Mouse (Mus musculus): ENCODE data around the gene Dicer1.
A peak's percentile ranks its signal among the peaks of the same experiment; 100 is the strongest.

The Dicer1 gene

DNA sequence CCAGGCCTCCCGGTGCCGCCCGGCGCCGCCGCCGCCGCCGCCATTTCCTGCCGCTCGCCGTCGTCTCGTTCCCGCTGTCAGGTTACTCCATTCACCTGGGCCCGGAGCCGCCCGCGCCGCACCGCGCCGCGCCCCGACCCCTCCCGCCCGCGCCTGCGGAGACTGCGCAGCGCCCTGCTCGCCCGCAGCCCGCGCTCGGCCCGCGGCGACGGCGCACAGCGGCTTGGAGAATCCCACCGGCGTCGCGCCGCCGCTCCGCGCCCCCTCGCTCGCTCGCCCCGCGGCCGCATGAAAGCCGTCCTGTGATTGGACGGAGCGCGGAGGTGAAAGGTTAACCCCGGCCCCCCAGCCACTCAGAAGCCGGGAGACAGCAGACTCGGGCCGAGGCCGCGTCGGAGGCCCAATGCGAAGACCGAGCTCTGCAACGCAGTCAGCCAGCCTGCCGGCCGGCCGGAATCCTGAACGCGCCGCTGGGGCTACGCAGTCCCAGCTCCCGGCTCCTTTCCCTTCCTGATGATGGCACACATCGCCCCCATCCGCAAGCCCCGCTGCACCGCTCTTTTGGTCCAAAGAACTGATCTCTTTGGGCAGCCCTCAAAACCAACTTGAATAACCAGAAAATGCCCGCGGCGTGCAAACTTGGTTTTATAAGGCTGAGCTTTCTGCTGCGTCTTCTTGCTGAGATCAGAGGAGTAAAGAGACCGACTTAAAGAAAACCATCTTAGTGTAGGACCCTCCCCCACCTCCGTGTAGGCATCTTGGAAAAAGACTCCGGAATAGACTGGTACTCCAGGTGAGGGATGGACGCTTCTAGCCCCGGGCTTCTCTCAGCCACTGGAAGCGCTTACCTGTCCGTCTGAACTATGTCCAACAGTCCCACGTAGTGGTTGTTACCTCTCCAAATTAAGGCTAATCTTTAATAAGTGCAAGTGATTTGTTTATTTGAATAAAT, at the start of gene Dicer1:
Gene Dicer1, minus strand, starts transcription at position 139 of the 952 bp plus-strand sequence.
- DNase-seq, result peak; percentile 97

DNA sequence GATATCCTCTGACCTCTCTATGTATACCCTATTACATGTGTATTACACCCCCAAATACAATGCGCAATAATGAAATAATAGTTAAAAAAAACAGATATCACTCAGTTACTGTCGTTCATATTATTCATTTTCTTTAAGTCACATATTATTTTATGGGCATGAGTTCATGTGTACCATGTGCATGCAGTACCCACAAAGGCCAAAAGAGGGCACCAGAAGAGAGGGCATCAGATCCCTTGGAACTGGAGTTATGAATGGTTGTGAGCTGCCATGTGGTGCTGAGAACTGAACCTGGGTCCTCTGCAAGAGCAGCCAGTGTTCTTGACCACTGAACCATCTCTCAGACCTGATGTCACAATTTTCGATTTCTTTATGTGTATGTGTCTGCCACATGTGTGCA, 47.6 kb upstream of the Dicer1 start:
- DNase-seq, result no peak

DNA sequence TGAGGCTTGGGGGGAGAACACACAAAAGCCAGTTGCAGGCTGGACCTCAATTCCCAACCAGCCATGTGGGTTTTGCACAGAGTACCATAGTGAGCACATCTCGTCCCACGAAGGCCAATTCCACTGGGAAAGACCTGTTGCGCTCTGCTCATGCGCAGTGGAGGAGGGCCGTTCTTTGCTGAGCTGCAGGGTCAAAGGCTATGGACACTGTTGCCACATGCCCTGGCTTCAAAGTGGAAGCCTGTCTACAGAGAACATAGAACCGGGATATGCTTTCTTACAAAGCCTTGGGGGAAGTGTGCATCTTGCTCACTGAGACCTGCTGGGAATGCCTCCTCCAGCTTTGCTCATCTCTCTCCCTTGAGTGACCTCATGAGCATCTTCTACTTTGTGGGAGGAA, 46.2 kb upstream of the Dicer1 start:
- no peak for DNase-seq

DNA sequence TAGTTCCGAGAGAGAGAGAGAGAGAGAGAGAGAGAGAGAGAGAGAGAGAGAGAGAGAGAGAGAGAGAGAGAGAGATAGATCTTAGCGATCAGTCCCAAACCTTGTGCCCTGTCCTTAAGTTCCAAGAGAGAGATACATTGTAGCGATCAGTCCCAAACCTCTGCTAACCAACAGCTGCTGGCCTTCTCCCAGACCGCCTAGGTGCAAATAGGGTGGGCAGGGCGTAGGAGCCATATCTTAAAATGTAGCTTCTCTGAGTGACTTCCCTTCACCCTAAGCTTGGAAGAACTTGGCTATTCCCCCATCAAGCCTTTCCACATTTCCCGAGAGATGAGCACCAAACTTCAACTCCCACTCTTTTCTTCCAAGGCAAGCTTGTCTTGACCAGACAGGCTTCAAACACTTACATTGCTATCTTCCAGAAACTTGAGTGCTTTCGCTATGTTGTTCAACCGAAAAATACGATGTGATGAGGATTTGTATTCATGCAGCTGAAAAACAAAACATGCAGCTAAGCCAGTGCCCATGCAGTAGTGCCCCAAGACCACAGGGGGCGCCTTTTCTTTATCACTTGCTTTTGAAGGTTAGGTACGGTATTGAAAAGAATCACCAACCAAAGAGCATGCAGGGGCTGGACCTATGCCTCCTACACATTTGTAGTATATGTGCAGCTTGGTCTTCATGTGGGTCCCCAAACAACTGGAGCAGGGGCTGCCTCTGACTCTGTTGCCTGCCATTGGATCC, 45.1 kb upstream of the Dicer1 start:
- DNase-seq, result no peak

DNA sequence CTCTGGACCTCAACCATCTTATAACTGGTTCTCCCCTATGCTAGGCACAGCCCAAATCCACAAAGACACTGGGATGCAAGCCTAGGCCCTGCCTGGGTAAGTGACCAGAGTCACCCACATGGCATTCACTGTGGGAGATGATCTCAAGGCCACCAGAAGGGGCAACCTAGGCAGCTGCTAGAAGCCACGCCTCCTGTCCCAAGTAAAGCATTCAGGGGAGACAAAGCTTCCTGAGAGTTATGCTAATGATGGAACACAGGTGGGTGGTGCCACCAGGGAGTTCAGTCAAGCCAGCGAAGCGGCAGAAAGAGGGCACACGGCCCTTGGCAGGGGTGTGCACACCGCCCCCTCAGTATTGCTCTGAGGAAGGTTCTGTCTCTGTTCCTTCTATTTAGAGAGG, 43.2 kb upstream of the Dicer1 start:
- DNase-seq, result no peak

DNA sequence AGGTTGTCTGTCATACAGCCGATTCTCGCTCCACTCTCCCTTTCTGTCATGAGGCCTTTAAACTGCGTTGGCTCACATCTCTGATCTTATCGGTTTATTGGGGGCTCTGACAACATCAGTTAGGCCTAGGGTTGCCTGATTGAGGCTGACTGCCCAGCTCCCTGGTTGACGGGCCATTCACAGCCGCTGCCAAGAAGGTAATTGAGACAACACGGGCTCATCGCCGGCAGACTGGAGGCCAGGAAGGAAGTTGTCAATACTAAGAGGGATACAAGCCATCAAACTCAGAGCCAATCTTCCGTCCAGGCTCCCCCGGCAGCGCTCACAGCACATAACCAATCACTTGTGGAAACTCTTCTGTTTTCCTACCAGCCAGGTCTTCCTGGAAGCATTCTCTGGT, 41.7 kb upstream of the Dicer1 start:
- DNase-seq, result no peak

DNA sequence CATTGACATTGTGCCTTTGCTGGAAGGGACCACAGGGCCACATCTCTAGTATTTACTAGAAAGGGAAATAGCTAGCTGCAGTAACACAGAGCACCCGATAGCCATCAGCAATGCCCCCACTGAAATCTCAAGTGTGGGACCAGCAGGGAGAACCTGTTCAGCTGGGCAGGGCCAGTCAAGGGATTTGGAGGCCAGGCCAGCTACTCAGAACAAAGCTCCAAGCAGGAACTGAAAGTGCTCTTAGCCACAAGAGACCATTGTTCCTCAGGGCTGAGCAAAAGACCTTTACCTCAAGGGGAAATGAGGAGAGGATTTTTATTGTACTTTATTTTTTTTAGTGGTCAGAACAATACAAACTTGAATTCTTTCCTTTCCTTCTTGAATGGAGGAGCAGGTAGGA, 25.9 kb upstream of the Dicer1 start:
- no peak for DNase-seq

DNA sequence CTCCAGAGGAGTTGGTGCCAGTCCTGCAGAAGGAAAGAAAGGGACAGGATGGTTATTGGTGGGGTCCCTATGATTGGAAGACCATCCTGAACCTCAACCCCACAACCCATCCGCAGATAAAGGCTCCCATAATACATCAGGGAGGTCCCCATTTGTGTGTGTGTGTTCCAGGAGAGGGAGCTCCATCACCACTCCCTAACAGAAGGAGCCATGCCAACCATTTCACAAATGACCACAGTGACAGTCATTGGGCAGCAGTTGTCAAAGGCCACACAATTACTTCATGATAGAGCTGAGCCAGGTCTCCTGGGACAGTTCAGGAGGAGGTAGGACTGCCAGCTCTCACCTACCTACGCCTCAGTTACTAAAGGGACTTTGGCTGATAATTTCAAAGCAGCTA, 20.2 kb upstream of the Dicer1 start:
- no peak for DNase-seq

DNA sequence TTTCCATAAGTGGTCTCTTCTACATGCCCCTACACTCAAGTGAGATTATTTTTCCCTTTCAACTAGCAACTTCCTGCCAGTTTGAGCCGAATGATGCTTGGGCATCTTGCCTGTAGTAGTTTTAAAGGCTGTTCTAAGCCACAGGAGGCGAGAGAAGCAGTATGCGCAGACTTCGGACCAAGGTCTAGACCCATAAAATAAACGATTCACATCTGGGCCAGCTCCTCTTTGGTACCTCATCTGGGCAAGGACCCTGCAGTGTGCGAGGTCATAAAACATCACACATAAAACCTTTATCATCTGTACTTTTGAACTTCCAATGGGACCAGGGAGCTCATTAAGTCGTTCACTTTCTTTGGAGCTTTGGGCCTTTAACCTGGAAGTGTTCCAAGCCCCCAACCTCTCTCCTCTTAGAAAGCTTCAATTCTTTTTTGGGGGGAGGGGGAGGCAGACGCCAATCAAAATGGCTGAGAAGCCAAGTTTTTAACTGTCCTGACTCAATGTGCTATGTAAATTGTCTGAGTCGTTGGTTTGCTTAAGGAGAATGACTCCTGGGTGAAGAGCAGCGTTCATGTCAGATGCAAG, 17.5 kb upstream of the Dicer1 start:
- DNase-seq, result no peak

DNA sequence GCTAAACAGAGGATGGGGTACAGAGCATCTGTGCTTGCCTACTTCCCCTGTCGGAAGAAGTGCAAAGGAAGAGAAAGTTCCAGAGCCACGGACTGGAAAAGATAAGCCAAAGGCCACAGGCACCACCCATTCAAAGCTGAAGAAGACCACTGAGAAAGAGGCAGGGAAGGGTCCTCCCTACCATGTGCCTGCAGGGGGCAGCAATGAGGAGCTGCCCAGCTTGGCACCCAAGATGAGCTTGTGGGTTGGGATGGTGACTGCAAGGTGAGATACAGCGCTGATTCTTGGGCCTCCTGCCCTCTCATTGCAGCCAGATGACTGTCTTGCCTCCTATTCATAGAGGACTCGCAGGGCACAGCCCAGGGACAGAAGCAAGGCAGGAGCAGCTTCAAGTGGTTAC, 15.4 kb upstream of the Dicer1 start:
- peak; percentile 15 for DNase-seq

DNA sequence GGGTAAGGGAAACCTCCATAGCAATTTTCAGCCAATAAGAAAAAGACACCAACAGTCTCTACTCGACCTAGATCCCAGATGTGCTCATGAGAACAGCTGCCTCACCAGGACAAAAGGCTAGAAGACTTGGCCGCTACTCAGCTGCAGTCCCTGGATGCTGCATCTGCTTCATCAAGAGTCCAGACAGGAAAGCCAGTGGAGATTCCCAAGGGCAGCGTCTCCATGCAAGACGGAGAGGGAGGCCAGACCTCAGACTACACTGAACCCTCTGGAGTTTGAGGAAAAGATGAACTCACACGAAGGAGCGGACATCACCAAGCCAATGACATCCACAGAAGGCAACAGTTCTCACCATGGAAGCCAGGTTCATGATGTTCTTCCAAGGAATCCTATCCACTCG, 14.0 kb upstream of the Dicer1 start:
- DNase-seq, result no peak

DNA sequence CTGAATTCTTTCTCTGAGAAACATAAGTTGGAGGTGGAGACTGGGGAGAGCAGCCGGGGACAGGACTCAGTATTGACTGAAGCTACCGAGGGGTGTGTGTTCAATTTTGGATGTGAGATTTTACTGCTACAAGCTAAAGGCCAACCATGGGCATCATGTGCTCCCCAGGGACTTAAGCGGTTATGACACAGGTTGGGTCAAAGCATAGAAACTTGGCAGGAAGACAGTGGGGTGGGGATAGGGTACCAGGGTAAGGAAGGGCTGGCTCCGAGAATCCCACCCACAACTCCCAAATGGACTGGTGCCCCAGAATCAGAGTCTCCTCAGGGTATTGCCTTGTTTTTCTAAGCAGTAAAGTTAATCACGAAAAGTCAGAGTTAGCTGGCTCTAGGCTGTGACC, 13.4 kb upstream of the Dicer1 start:
- peak; percentile 13 for DNase-seq

DNA sequence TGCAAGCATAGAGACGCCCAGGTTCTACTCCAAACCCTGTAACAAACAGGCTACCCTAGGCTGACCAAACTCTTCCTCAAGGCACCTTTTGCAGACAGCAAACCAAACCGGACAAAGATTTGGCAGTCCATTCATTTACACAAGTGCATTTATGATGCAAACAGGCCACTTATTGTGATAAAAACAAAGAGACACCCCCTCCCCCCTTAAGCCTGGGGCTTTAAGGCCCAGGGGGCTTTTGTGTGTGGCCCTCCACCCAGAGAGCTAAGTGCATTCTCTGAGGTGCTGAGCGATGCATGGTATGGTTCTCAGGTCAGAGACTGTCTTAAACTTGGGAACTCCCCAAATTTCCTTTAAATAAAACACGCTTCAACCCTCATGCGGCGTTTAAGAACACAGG, 12.2 kb upstream of the Dicer1 start:
- DNase-seq, result no peak

DNA sequence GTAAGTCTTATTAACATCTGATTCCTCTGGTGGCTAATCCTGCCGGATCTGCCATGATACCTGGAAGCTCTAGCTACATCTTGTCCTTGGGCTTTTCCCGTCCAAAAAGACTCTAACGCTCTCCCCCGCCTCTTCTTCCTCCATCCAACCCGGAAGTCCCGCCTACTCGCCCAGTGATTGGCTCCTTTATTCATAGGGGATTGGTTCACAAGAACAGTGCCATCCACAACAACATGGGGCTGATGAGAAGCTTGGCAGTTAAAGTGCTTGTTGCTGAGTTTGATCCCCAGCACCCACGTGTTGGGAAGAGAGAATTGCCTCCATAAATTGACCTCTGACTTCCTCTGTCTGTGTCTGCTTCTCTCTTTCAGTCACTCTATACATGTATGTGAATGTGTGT, 9.7 kb upstream of the Dicer1 start:
- DNase-seq, result no peak

DNA sequence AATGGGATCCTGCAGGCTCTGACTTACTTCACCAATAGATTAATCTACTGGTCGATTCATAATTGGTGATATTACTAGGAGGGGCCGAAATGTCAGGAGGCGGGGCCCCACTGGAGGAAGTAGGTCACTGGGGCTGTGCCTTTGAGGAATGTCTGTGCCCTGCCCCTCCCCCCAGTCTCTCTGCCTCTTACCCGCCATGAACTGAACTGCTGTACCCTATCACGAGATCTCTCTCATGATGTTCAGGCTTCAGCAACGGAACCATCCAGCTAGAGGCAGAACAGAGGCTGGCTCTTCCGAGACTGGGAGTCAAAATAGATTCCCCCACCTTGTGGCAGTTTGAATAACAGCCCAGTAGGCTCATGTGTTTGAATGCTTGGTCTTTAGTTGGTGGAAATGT, 6.3 kb upstream of the Dicer1 start:
- no peak for DNase-seq

DNA sequence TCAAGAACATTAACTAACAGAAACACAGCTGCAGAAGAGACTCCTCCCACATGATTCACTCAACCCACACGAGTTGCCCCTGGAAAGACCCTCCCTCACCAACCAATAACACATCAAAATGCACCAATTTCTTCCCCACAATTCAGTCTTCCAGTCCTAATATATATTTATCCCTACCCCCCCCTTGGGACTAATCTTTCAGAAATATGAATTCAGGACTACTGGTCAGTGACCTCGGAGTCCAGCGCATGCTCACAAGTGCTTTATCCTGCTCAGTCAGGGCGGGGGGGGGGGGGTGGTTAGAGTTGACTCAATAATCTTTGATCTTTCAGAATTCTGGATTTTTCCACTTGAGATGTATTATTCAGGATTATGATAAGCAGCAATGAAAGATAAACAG, 1.9 kb upstream of the Dicer1 start:
- DNase-seq, result no peak

DNA sequence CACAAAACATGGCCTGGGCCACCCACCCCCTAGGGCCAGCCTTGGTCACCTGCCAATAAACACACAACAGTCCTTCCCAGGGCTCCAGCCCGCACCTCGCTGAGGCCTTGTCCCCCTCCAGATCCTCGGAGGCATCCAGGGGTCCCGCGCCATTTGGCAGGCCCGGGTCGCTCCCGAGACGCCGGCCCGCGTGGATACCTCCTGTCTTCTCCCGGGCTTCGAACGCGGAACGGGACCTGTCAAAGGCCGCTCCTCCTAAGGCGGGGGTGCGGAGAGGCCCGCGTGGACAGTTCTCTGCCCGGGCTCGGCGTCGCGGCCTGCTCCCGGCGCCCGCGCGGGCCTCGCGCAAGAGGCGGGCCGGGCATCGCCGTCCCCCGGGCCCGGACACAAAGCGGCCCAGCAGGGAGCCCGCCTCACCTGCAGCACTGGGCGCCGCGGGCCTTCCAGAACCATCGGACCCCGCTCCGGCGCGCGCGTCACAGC, 380 bp downstream of the Dicer1 start:
- peak; percentile 35 for DNase-seq

DNA sequence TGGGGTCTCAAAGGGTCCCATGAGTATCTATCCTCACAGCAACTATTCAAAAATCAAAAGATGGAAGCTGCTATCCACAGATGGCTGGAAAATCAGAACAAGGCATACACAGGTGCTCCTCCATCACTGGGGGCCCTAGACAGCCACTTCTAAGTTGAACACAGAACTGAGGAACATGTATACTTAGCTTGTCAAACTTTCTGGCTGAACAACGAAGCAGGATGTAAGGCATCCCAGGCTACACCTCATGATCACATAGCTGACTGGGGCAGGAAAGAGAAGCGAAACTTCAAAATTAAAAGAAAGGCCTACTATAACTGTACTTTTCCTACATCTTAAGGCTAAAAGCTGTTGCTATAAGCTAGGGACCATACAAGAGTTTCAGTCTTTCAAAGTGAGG, 2.8 kb downstream of the Dicer1 start:
- no peak for DNase-seq

DNA sequence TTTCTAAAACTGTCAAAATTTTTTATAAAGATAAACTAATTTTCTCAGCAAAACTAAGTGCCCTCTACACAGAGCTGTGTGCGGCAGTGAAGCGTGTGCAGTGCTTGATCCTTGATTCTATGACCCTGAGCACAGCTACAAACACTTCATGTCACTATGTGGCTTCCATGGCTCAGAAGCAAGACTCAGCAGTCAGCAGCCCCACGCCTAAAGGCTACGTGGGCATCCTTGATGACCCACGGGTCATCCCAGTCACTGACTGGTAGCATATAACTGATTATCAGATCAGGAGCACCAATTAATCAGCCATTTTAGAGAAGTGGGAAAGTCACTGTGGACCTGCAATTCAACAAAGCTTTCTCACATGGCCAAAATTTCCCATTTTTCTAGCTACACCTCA, 4.5 kb downstream of the Dicer1 start:
- no peak for DNase-seq

DNA sequence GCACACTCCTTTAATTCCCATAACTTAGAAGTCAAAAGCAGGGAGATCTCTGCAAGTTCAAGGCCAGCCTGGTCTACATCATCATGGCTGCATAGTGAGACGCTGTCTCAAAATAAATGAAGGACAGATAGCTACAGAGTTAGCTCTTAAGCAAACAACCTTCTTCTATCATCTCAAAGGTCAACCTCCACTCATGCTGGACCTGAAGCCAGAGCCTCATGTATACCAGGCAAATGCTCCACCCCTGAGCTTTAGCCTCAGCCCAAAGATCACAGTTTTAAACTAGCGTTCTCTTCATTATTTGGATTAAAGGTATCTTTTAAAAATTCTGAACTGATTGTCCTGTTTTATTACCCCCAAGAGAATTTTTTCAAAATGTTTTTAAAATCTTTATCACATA, 5.2 kb downstream of the Dicer1 start:
- peak; percentile 49 for DNase-seq

DNA sequence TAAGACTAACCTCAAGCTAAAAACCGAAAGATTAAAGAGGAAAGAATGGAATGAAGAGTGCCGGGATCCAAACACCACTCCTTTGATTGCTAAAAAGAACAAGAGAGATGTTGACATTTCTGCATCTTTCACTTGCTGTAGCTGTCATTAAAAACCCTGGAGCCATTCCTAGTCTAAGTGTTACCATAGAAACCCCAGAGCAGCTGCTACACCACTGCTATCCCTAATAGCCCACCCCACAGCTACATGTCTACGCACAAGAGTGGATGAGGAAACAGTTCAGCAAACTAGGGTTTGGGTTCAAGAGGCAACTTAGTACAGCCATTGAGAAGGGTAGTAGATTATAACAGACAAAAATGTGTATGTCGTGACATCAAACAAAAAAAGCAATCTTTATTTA, 8.1 kb downstream of the Dicer1 start:
- no peak for DNase-seq

DNA sequence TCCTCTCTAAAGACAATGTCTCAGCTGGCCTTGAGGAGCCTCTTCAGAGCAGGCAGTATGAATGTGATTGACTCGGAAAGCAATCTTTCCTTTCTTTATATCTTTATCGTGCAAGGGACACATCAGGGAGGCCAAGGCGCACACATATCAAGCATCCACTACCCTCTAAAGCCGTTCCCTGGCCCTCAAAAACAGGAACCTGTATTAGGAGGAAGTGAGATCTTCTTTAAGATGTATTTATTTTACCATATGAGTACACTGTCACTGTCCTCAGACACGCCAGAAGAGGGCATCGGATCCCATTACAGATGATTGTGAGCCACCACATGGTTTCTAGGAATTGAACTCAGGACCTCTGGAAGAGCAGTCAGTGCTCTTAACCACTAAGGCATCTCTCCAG, 9.5 kb downstream of the Dicer1 start:
- DNase-seq, result no peak

DNA sequence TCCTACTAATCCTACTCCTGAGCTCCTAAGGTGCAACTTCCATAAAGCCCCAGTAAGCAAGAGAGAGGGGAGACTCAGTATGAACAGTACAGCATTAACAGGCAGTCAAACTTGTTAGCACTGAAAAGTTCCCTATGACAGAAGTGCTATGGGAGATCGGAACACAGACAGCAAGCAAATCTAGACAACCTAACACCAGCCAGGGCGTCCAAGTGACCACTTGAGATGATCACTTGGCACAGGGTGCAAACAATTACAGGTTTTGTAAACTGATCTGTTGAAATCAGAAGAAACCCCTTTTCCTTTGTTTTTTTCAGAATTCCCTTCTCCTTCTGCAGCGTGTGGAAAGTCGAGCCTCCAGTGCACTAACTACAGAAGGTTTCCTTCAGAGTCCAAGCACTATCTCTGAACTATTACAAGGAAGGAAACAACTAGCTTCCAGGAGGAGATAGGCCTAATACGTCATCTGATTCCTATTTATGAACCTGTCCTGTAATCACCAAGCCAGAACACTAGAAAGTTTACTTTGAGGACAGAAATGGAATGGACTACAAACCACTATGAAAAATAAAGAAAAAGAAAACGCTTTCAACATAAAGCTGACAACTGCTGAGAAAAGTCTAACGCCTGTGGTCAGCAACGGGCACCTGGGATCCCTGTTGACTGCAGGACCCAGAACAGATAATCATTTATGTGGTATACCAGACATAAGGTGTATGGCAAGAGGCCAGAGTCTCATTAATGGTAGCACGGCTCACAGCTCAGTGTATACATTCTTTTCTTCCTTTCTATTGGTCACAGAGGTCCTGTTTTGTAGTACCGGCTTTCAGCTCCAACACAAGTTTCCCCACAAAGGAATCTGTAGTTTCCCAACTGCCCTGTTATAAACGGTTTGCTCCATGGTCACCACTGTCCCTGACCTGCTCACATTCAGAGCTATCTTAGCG, 10.6 kb downstream of the Dicer1 start:
- no peak for DNase-seq

All from kidney, adult 9 months (tissue).